Mouse (Mus musculus) spleen, adult 2 months (tissue): ENCODE data around the gene Aqp9.

Experiments
- CTCF ChIP-seq: fragments of 200-500 bp; IDR thresholded peaks from 2 replicates; pipeline ENCODE4 v1.5.1; 2011; ENCODE audit warnings: mild to moderate bottlenecking, inconsistent platforms; ENCODE audit not compliant: insufficient read depth, insufficient read length, insufficient replicate concordance; ENCODE audit errors: extremely low read depth
- POLR2A ChIP-seq: fragments of 200-500 bp; IDR thresholded peaks from 2 replicates; pipeline ENCODE4 v1.6.1; 2011; ENCODE audit warnings: low read depth, low read length, inconsistent platforms

GRCm38 (mm10) chr9:71140205-71140604 lies 28.3 kb downstream of the Aqp9 start:
- TF ChIP-seq CTCF (no peak), POLR2A (no peak)
